Mouse (Mus musculus) yolk sac, embryonic 10.5 days (tissue): Measurements from ENCODE around the gene Timm10.
A peak's percentile ranks its signal among the peaks of the same experiment; 100 is the strongest.
"Not testable (repeated sequence)": the region's sequence is repeated elsewhere in the genome, so short reads cannot be mapped to it uniquely, and the experiment has no call there.

Experiments used
- DNase-seq: peaks from one replicate; pipeline ENCODE4 v3.0.0-alpha.2; 2017; ENCODE audit warnings: low spot score

Gene Timm10

GRCm38 (mm10) chr2:84826488-84827282 is at the start of gene Timm10:
Gene Timm10, plus strand, starts transcription at chr2:84826997.
- peak; percentile 90 for DNase-seq

- no peak for DNase-seq
These were observed 49.1 kb upstream of the Timm10 start for GRCm38 (mm10) chr2:84777706-84778105.

- no peak for DNase-seq
These were observed 47.6 kb upstream of the Timm10 start for GRCm38 (mm10) chr2:84779210-84779609.

- no peak for DNase-seq
These were observed 43.5 kb upstream of the Timm10 start for GRCm38 (mm10) chr2:84783315-84783714.

GRCm38 (mm10) chr2:84783840-84784566 is 42.8 kb upstream of the Timm10 start:
- no peak for DNase-seq

GRCm38 (mm10) chr2:84788316-84788715 is 38.5 kb upstream of the Timm10 start:
- no peak for DNase-seq

- DNase-seq, result no peak
These were observed 36.4 kb upstream of the Timm10 start for GRCm38 (mm10) chr2:84790418-84790817.

GRCm38 (mm10) chr2:84792516-84792915 is 34.3 kb upstream of the Timm10 start:
- DNase-seq, result no peak

GRCm38 (mm10) chr2:84793154-84793553 is 33.6 kb upstream of the Timm10 start:
- DNase-seq, result no peak

GRCm38 (mm10) chr2:84793871-84794270 is 32.9 kb upstream of the Timm10 start:
- DNase-seq, result no peak

GRCm38 (mm10) chr2:84797833-84798492 is 28.8 kb upstream of the Timm10 start:
- DNase-seq, result peak; percentile 49

GRCm38 (mm10) chr2:84798493-84798921 is 28.3 kb upstream of the Timm10 start, which contains the start of gene Ube2l6:
Gene Ube2l6, plus strand, starts transcription at chr2:84798828.
- DNase-seq, result peak; percentile 79

GRCm38 (mm10) chr2:84799041-84799561 is 27.7 kb upstream of the Timm10 start:
- DNase-seq, result peak; percentile 54

GRCm38 (mm10) chr2:84800304-84800703 is 26.5 kb upstream of the Timm10 start:
- DNase-seq, result peak; percentile 50

GRCm38 (mm10) chr2:84801223-84801622 is 25.6 kb upstream of the Timm10 start:
- not testable (repeated sequence) for DNase-seq

GRCm38 (mm10) chr2:84803963-84804362 is 22.8 kb upstream of the Timm10 start:
- DNase-seq, result no peak

- no peak for DNase-seq
These were observed 20.3 kb upstream of the Timm10 start for GRCm38 (mm10) chr2:84806546-84806945.

GRCm38 (mm10) chr2:84809330-84809729 is 17.5 kb upstream of the Timm10 start:
- DNase-seq, result peak; percentile 11

GRCm38 (mm10) chr2:84810526-84810885 is 16.3 kb upstream of the Timm10 start:
- no peak for DNase-seq

- DNase-seq, result peak; percentile 91
These were observed 15.8 kb upstream of the Timm10 start for GRCm38 (mm10) chr2:84810886-84811577.

GRCm38 (mm10) chr2:84811880-84812279 is 14.9 kb upstream of the Timm10 start:
- peak; percentile 52 for DNase-seq

GRCm38 (mm10) chr2:84812676-84813075 is 14.1 kb upstream of the Timm10 start:
- no peak for DNase-seq
